Comparison of ENCODE assay signal across 9 mouse cellular contexts in genomic region chr12:105038918-105039317, GRCm38 (mm10). TPM values are rescaled to one million over a fixed set of nuclear protein-coding genes. Genes with fewer than 3 reads are reported as not detected.
A peak's percentile ranks its signal among the peaks of the same experiment; 100 is the strongest.
DNase-seq lines count a peak whose midpoint lies in the region; ATAC-seq lines count a peak whose summit lies in the region.
"Had no signal": no experiment of that assay in that cellular context is flagged by ENCODE, and none has a peak within 500 bp of the region (broad histone marks: within the 10 kb centered on the region; RNA-seq: fewer than 3 reads in every experiment).

No protein-coding gene starts in this region.

- WGBS in lung, embryonic 15.5 days: 52% methylated on average over 7 of the region's 7 CpGs
- 25% methylated on average over 7 of the region's 7 CpGs for WGBS in liver, embryonic 16.5 days (ENCODE audit: insufficient replicate concordance)

- H3K36me3 ChIP-seq in lung, embryonic 15.5 days: peaks cover 15% of the 10 kb centered on the region; the same call in 1 of the 2 replicates
- peaks cover 66% of the 10 kb centered on the region for H3K36me3 ChIP-seq in liver, embryonic 16.5 days (ENCODE audit: control insufficient read depth, insufficient read depth)

- H3K27ac ChIP-seq in lung, embryonic 15.5 days: no peak overlapping the region
- peak overlapping the region; percentile 99 for H3K27ac ChIP-seq in liver, embryonic 16.5 days (ENCODE audit: low read length)
- H3K27ac ChIP-seq: macrophage had no signal

- H3K4me1 ChIP-seq in lung, embryonic 15.5 days: peaks cover 27% of the 10 kb centered on the region
- H3K4me1 ChIP-seq in liver, embryonic 16.5 days (ENCODE audit: control insufficient read depth, low read depth, low read length): peaks cover 70% of the 10 kb centered on the region

- H3K9me3 ChIP-seq in lung, embryonic 15.5 days: no peaks in the 10 kb centered on the region
- no peaks in the 10 kb centered on the region for H3K9me3 ChIP-seq in liver, embryonic 16.5 days (replicated peaks; ENCODE audit: control insufficient read depth, low read length)

- no peak overlapping the region for H3K9ac ChIP-seq in lung, embryonic 15.5 days
- peak overlapping the region; percentile 98 for H3K9ac ChIP-seq in liver, embryonic 16.5 days (ENCODE audit: low read depth, low read length)
- H3K9ac ChIP-seq: forebrain, postnatal 0 days had no signal

- H3K4me3 ChIP-seq in lung, embryonic 15.5 days: no peak overlapping the region
- peak overlapping the region; percentile 90 for H3K4me3 ChIP-seq in liver, embryonic 16.5 days (ENCODE audit: low read depth, low read length)

- no peaks in the 10 kb centered on the region for H3K27me3 ChIP-seq in lung, embryonic 15.5 days
- no peaks in the 10 kb centered on the region for H3K27me3 ChIP-seq in liver, embryonic 16.5 days (ENCODE audit: control insufficient read depth, insufficient read depth, low read depth, low read length)

- H3K4me2 ChIP-seq in lung, embryonic 15.5 days: no peak overlapping the region
- peak overlapping the region; percentile 88 for H3K4me2 ChIP-seq in liver, embryonic 16.5 days (ENCODE audit: low read depth, low read length)

- DNase-seq in lung, postnatal 4 days: no peak
- DNase-seq in frontal cortex, adult 2 months (ENCODE audit: extremely low spot score in 1 of 2, low spot score in 1 of 2): no peak
- no peak for DNase-seq in adrenal gland, postnatal 10 days
- no peak for DNase-seq in frontal cortex, postnatal 25 days (ENCODE audit: low spot score in 2 of 2)
- DNase-seq: forebrain, postnatal 0 days had no signal

- ATAC-seq in lung, embryonic 15.5 days (ENCODE audit: borderline replicate concordance, extremely low read depth, low FRiP score, low TSS enrichment): peak; percentile 23; the same call in 1 of the 2 replicates
- ATAC-seq in hematopoietic stem cell, adult 5-6 weeks (replicated peaks in 1 of 2; ENCODE audit: insufficient read depth in 1 of 2, low FRiP score in 2 of 2, low TSS enrichment in 1 of 2, low read depth in 1 of 2, poor library complexity in 2 of 2, severe bottlenecking in 2 of 2): peak; percentile 19 to 23; a peak in 2 of 4 replicates
- peak; percentile 90 for ATAC-seq in liver, embryonic 16.5 days (ENCODE audit: low read depth)
- ATAC-seq: forebrain, postnatal 0 days had no signal

RNA-seq across cellular contexts. Expression of gene Glrx5, which starts 6.4 kb away (rescaled TPM):
- 136 and 140 TPM in 2 replicates for polyA plus RNA-seq in lung, embryonic 15.5 days (2015; fragmentation: Nextera tagmentation; extraction: Ambion mirVana)
- total RNA-seq in hematopoietic stem cell, adult 5-6 weeks (2017): 24.0 and 26.5 TPM in 2 replicates
- polyA plus RNA-seq in liver, embryonic 16.5 days (2015; fragmentation: Nextera tagmentation; extraction: Ambion mirVana): 424 and 446 TPM in 2 replicates
- polyA plus RNA-seq in frontal cortex, adult 2 months (2012; rRNA removed): 56.0 and 67.3 TPM in 2 replicates
- total RNA-seq in adrenal gland, postnatal 10 days (2021): 100 to 1,000 TPM; 158 to 160 TPM

RNA-seq across cellular contexts. Expression of gene Syne3, which starts 29.3 kb away (rescaled TPM):
- 0.50 and 0.81 TPM in 2 replicates for polyA plus RNA-seq in lung, embryonic 15.5 days (2015; fragmentation: Nextera tagmentation; extraction: Ambion mirVana)
- total RNA-seq in hematopoietic stem cell, adult 5-6 weeks (2017): 33.1 TPM in 2 replicates
- polyA plus RNA-seq in liver, embryonic 16.5 days (2015; fragmentation: Nextera tagmentation; extraction: Ambion mirVana): 2.8 TPM in 2 replicates
- polyA plus RNA-seq in frontal cortex, adult 2 months (2012; rRNA removed): 0.76 and 0.92 TPM in 2 replicates
- total RNA-seq in adrenal gland, postnatal 10 days (2021): 1 to 10 TPM; 9.1 to 9.5 TPM

Comparison
In these comparisons a context has a peak if more than half of its experiments do, and no peak if none do; other contexts are left out.
1. ATAC-seq: peak in every context shown above with its lines; median percentile 90 in liver, embryonic 16.5 days; 23 in lung, embryonic 15.5 days; 21 in hematopoietic stem cell, adult 5-6 weeks.